ENCODE assay signal across 10 mouse cellular contexts in genomic region chr4:82690267-82690666, GRCm38 (mm10). TPM values are rescaled to one million over a fixed set of nuclear protein-coding genes. Genes with fewer than 3 reads are reported as not detected.
A peak's percentile ranks its signal among the peaks of the same experiment; 100 is the strongest.
DNase-seq lines count a peak whose midpoint lies in the region; ATAC-seq lines count a peak whose summit lies in the region.
"Had no signal": no experiment of that assay in that cellular context is flagged by ENCODE, and none has a peak within 500 bp of the region (broad histone marks: within the 10 kb centered on the region; RNA-seq: fewer than 3 reads in every experiment).

No protein-coding gene starts in this region.

- H3K9ac ChIP-seq in forebrain, embryonic 14.5 days (ENCODE audit: low read length) = no peak overlapping the region
- H3K9ac ChIP-seq: liver, embryonic 15.5 days had no signal

- no peaks in the 10 kb centered on the region for H3K36me3 ChIP-seq in forebrain, embryonic 14.5 days (ENCODE audit: control insufficient read depth, insufficient read depth, low read length)
- H3K36me3 ChIP-seq: liver, embryonic 15.5 days had no signal

- intact Hi-C loops in heart, postnatal 25 days (cut with DNase I) = no loop called here
- intact Hi-C loops in heart, postnatal 36 days (cut with DNase I) = no loop called here

- peaks cover 23% of the 10 kb centered on the region for H3K4me1 ChIP-seq in forebrain, embryonic 14.5 days (ENCODE audit: control insufficient read depth, insufficient read depth, low read length)
- H3K4me1 ChIP-seq: liver, embryonic 15.5 days had no signal

- no peak overlapping the region for H3K4me3 ChIP-seq in forebrain, embryonic 14.5 days (ENCODE audit: low read depth, low read length)
- H3K4me3 ChIP-seq: liver, embryonic 15.5 days had no signal

- peak; percentile 93 for DNase-seq in heart, adult 11 months
- DNase-seq in heart, postnatal 25 days (ENCODE audit: low spot score) = no peak
- peak; percentile 2 for DNase-seq in adipocyte (ENCODE audit: low spot score)
- DNase-seq in forebrain, embryonic 14.5 days (ENCODE audit: low spot score) = peak; percentile 96
- DNase-seq in heart, postnatal 36 days = peak; percentile 28 to 43
- peak; percentile 46 for DNase-seq in mesoderm, embryonic 11.5 days (ENCODE audit: low read depth, low spot score)

- no peaks in the 10 kb centered on the region for H3K9me3 ChIP-seq in forebrain, embryonic 14.5 days (replicated peaks; ENCODE audit: control insufficient read depth, low read length)
- H3K9me3 ChIP-seq: liver, embryonic 15.5 days had no signal

- H3K4me2 ChIP-seq in forebrain, embryonic 14.5 days (ENCODE audit: low read length) = 0 out of 2 replicates have a peak overlapping the region, but pooled peaks have one; percentile 9
- H3K4me2 ChIP-seq: liver, embryonic 15.5 days had no signal

- H3K27ac ChIP-seq in forebrain, embryonic 14.5 days (ENCODE audit: low read depth, low read length) = peak overlapping the region; percentile 82
- H3K27ac ChIP-seq: liver, embryonic 15.5 days had no signal

- 9% methylated on average over 7 of the region's 7 CpGs for WGBS in forebrain, embryonic 14.5 days

- no peaks in the 10 kb centered on the region for H3K27me3 ChIP-seq in forebrain, embryonic 14.5 days (replicated peaks; ENCODE audit: control insufficient read depth, insufficient read depth, low read length)
- H3K27me3 ChIP-seq: liver, embryonic 15.5 days had no signal

- peak; percentile 91 for ATAC-seq in forebrain, embryonic 14.5 days
- no peak for ATAC-seq in inflammation-experienced regulatory T-cells, adult 6 months
- ATAC-seq in erythroid progenitor cell, adult 5-6 weeks (replicated peaks; ENCODE audit: low FRiP score, poor library complexity, severe bottlenecking) = no peak

RNA-seq across cellular contexts. Expression of gene Nfib, which starts 15.3 kb away (rescaled TPM):
- total RNA-seq in heart, postnatal 25 days (2021) = 100 to 1,000 TPM; 119 to 122 TPM
- 164 and 207 TPM in 2 replicates for polyA plus RNA-seq in forebrain, embryonic 14.5 days (2014; fragmentation: Nextera tagmentation; extraction: Ambion mirVana)
- 100 to 1,000 TPM; 113 to 131 TPM for total RNA-seq in heart, postnatal 36 days (2021)
- polyA plus RNA-seq in inflammation-experienced regulatory T-cells, adult 6 months (2017; shearing (Covaris generic)) = under 1 TPM in 2 of 3 experiments, not detected in 1; 0.04 to 0.11 TPM
- 1.3 TPM in 1 of 2 replicates, not detected in the other for total RNA-seq in erythroid progenitor cell, adult 5-6 weeks (2015; ENCODE audit: low replicate concordance)
- total RNA-seq in erythroid progenitor cell, adult 5-6 weeks (2017; ENCODE audit: low replicate concordance) = not detected in 2 replicates
- total RNA-seq: common myeloid progenitor, adult 5-6 weeks had no signal

Comparison
In these comparisons a context has a peak if more than half of its experiments do, and no peak if none do; other contexts are left out.
1. RNA of gene Nfib, which starts 15.3 kb away (total RNA-seq): 113 to 131 TPM in heart, postnatal 36 days and 119 to 122 TPM in heart, postnatal 25 days; 1.3 TPM in erythroid progenitor cell, adult 5-6 weeks; every median in the first group is over 10 times any median in the second.